Mouse (Mus musculus): ENCODE data around the gene Plekhb2. TPM values are rescaled to one million over a fixed set of nuclear protein-coding genes. Genes with fewer than 3 reads are reported as not detected.
A peak's percentile ranks its signal among the peaks of the same experiment; 100 is the strongest.

Plekhb2 gene
- polyA plus RNA-seq, 1 experiment from 2014 or later = 79.5 TPM

DNA sequence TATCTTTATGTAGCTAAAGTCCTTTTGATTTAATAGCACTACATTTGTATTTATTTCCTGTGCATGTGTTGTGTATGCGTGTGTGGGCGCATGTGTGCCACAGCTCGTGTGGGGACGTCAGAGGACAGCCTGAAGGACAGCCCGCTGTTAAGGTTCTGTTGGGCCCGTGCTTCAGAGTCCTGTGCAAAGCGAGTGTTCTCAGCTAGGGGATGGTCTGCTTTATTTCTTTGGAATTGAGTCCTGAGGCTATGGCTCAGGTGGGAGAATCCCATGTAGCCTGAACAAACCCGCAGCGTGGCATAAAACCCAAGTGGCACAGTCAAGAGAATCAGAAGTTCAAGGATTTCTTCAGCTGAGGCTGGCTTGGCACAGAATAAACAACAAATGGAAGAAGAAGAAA lies 21.4 kb downstream of the Plekhb2 start:
- Histone ChIP-seq H3K9ac (no peak overlapping the region), H3K36me3 (peaks cover 71% of the 10 kb centered on the region), H3K9me3 (no peaks in the 10 kb centered on the region), H3K4me2 (no peak overlapping the region), H3K27ac (replicated peaks) (no peak overlapping the region), H3K27me3 (no peaks in the 10 kb centered on the region), H3K4me3 (no peak overlapping the region), H3K4me1 (replicated peaks) (no peaks in the 10 kb centered on the region)
- 94% methylated on average over 9 of the region's 9 CpGs for WGBS
- no peak for ATAC-seq (ENCODE audit: low FRiP score, low read depth)

DNA sequence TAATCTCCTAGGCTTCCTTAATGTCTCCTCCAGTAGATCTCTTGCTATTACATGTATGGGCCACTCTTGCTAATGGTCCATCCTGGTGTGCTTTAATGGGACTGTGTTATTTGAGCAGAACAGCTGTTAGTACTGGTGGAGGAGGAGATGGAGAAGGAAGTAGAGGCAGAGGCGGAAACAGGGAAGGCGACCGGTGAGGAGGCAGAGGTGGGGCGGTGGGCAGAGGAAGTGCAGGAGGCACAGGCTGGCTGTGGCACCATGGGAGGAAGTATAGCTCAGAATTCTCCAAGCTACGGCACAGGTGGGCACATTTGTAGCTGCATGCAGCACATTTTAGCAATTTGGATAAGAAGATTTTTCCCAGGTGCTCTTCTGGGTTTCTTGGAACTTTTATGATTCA lies 23.8 kb downstream of the Plekhb2 start:
- Histone ChIP-seq H3K9ac (no peak overlapping the region), H3K9me3 (no peaks in the 10 kb centered on the region), H3K27ac (replicated peaks) (no peak overlapping the region), H3K4me2 (no peak overlapping the region), H3K36me3 (peaks cover 64% of the 10 kb centered on the region), H3K4me1 (replicated peaks) (no peaks in the 10 kb centered on the region), H3K4me3 (no peak overlapping the region), H3K27me3 (no peaks in the 10 kb centered on the region)
- 90% methylated on average over 5 of the region's 5 CpGs for WGBS
- ATAC-seq (ENCODE audit: low FRiP score, low read depth) = no peak

DNA sequence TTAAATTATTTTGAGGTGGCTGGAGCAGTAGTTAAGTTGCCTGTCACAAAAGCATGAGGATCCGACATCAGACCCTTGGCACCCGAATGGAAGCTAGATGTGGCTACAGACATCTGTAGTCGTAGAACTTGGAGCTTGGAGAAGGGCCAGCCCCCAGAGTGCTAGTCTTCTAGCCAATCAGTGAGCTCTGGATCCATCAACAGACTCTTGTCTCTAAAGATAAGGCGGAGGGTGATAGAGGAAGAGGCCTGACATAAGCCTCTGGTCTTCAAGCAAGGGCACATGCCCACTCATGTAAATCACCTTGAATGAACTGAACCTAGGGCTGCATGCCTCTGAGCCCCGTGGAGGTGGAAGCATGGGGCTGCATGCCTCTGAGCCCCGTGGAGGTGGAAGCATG lies 29.8 kb downstream of the Plekhb2 start:
- H3K27me3 ChIP-seq = no peaks in the 10 kb centered on the region
- WGBS = 90% methylated on average over 6 of the region's 6 CpGs
- H3K4me2 ChIP-seq = no peak overlapping the region
- ATAC-seq (ENCODE audit: low FRiP score, low read depth) = no peak
- no peaks in the 10 kb centered on the region for H3K4me1 ChIP-seq (replicated peaks)
- H3K4me3 ChIP-seq = no peak overlapping the region
- no peak overlapping the region for H3K9ac ChIP-seq
- no peaks in the 10 kb centered on the region for H3K9me3 ChIP-seq
- H3K27ac ChIP-seq (replicated peaks) = no peak overlapping the region
- peaks cover 34% of the 10 kb centered on the region for H3K36me3 ChIP-seq

DNA sequence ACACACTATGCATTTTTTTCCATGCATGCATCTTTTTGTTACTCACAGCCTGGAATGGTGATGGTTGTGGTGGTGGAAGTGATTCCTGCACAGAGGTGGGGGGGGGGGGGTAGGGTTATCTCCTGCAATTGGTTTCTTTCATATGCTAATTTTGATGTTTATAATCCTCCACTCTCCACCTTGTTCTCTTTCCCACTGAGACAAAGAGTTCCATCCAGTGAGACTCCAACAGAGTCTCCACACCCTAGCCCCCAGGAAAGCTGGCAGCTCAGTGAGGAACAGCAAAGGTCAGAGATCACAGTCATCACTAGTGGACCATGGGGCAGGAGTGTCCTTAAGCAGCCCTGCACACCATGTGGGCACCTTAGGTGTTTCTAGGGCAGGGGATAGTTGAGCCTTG lies 34.0 kb downstream of the Plekhb2 start:
- ATAC-seq (ENCODE audit: low FRiP score, low read depth) = no peak
- H3K4me3 ChIP-seq = no peak overlapping the region

DNA sequence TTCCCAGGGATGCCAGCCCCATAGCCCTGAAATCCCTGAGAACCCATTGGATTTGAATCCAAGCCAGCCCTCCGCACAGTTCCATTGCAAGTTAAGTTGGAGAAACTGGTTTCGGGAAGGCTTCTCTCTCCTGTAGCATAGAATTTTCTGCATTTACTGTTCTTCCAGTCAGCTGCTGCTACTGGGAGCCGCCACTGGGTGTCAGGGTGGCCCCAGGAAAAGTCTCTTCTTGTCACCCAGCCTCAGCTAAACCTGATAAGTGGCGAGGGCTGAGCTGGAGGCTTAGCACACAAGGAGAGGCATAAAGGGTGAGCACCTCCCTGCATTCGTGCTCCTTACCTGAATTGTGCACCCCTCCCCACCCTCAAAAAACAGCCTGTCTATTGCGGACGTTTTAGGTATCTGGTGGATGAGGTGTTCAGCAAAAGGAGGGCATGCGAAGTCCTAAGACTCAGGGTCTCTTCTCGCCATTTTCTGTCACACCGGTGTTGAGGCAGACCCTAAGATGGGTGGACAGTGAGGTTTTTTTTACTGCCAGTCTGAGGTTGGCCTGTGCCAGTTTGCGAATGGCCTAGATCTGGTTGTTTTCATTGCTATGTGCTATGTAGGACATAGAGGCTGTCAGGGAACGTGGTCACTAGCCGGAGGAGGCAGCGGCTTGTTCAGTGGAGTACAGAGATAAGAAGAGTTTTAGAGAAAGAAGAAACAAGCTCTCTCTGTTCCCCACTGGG lies 41.9 kb downstream of the Plekhb2 start:
- 0 out of 2 replicates have a peak, but pooled peaks cover 3% of the 10 kb centered on the region for H3K4me1 ChIP-seq (replicated peaks)
- no peak overlapping the region for H3K27ac ChIP-seq (replicated peaks)
- 57% methylated on average over 14 of the region's 14 CpGs for WGBS
- no peak overlapping the region for H3K4me3 ChIP-seq
- no peak overlapping the region for H3K4me2 ChIP-seq
- ATAC-seq (ENCODE audit: low FRiP score, low read depth) = peak; percentile 89
- H3K9ac ChIP-seq = no peak overlapping the region
- no peaks in the 10 kb centered on the region for H3K36me3 ChIP-seq
- H3K27me3 ChIP-seq = no peaks in the 10 kb centered on the region
- H3K9me3 ChIP-seq = no peaks in the 10 kb centered on the region

More for the DNA sequence above, 34.0 kb downstream of the Plekhb2 start:
- Histone ChIP-seq H3K9me3 (no peaks in the 10 kb centered on the region), H3K27me3 (no peaks in the 10 kb centered on the region), H3K36me3 (peaks cover 15% of the 10 kb centered on the region), H3K4me2 (no peak overlapping the region), H3K4me1 (replicated peaks) (no peaks in the 10 kb centered on the region), H3K27ac (replicated peaks) (no peak overlapping the region), H3K9ac (no peak overlapping the region)

DNA sequence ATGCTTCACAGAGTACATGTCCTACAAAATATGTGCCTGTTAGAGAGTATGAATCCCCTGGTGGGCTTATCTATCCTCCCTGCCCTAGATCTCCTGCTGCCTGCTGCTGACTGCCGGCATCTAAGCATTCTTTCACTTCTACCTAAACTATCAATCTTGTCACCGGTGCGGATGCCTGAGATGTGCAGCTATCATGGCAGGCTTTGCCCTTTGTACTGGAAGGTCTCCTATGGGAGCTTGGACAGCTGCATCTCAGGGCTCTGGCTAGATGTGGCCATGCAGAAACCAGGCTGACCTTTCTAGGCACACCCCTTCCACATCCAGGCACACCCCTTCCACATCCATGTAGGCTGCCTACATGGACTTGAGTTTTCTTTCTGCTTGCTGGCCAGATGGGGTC lies 42.7 kb downstream of the Plekhb2 start:
- 0 out of 2 replicates have a peak, but pooled peaks cover 3% of the 10 kb centered on the region for H3K4me1 ChIP-seq (replicated peaks)
- H3K9me3 ChIP-seq = no peaks in the 10 kb centered on the region
- 0 out of 2 replicates have a peak, but pooled peaks have one; percentile 23 for ATAC-seq (ENCODE audit: low FRiP score, low read depth)
- H3K4me2 ChIP-seq = no peak overlapping the region
- H3K36me3 ChIP-seq = no peaks in the 10 kb centered on the region
- WGBS = 76% methylated on average over 3 of the region's 3 CpGs
- no peak overlapping the region for H3K27ac ChIP-seq (replicated peaks)
- H3K27me3 ChIP-seq = no peaks in the 10 kb centered on the region
- H3K9ac ChIP-seq = no peak overlapping the region
- H3K4me3 ChIP-seq = no peak overlapping the region

DNA sequence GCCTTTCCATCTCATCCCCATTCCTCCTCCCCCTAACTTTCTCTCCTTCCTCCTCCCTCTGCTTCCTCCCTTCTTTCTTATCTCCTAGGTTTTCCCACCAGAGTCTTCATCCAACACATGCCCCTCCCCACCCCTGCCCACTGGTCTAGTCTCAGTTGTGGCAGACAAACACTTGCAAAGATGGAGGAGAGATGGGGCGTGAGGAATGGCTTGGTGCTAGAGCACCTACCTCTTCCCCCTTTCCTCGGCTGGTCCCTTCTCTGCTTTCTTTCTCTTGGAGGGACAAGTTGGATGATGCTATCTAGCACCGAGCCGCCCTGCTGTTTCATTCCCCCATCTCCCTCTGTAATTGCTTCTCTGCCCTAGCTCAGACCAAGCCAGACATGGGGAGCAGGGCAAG lies 43.6 kb downstream of the Plekhb2 start:
- H3K9me3 ChIP-seq = no peaks in the 10 kb centered on the region
- no peak overlapping the region for H3K9ac ChIP-seq
- WGBS = 91% methylated on average over 4 of the region's 4 CpGs
- no peaks in the 10 kb centered on the region for H3K27me3 ChIP-seq
- no peaks in the 10 kb centered on the region for H3K36me3 ChIP-seq
- no peak overlapping the region for H3K4me3 ChIP-seq
- H3K4me2 ChIP-seq = no peak overlapping the region
- no peak for ATAC-seq (ENCODE audit: low FRiP score, low read depth)
- 0 out of 2 replicates have a peak, but pooled peaks cover 3% of the 10 kb centered on the region for H3K4me1 ChIP-seq (replicated peaks)
- H3K27ac ChIP-seq (replicated peaks) = no peak overlapping the region

DNA sequence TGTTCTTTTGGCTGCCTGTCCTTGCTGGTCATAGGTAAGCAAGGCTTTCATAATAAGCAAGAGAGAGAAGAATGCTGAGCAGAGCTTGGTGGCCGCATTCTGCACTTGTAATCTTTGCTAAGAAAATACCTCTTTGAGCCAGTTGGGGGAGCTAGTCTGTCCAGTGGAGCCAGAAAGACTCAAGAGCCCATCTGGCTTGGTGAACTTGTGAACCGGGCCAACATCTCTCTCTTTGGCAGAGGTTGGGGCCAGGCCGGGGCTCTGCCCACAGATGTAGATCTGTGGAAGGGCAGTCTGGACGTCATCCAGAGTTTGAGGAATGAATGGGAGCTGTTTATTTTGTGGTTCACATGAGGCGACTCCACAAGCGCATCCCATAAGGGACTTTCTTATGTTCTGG lies 44.1 kb downstream of the Plekhb2 start:
- no peak overlapping the region for H3K4me2 ChIP-seq
- H3K9ac ChIP-seq = no peak overlapping the region
- H3K4me3 ChIP-seq = no peak overlapping the region
- 0 out of 2 replicates have a peak, but pooled peaks cover 3% of the 10 kb centered on the region for H3K4me1 ChIP-seq (replicated peaks)
- no peak for ATAC-seq (ENCODE audit: low FRiP score, low read depth)
- H3K27ac ChIP-seq (replicated peaks) = no peak overlapping the region
- no peaks in the 10 kb centered on the region for H3K36me3 ChIP-seq
- H3K9me3 ChIP-seq = no peaks in the 10 kb centered on the region
- WGBS = 81% methylated on average over 6 of the region's 6 CpGs
- no peaks in the 10 kb centered on the region for H3K27me3 ChIP-seq

DNA sequence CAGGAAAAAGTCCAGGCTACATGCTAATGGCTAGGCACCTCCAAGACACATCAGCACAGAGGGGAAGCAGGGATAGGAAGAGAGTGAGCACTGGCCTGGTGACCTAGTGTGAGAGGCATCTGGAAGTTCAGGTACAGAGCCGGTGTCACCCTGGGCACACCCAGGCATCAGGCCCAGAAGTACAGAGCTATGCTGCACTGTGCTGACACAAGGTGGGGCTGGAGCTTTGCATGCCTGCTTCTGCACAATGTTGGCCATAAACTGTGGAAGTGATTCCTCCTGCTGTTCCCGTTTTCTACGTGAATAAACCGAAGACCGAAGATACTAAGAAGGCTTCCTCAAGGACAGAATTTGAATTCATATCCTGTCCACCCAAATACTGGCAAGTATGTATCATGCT lies 46.3 kb downstream of the Plekhb2 start:
- 81% methylated on average over 5 of the region's 5 CpGs for WGBS
- no peak for ATAC-seq (ENCODE audit: low FRiP score, low read depth)
- H3K4me3 ChIP-seq = no peak overlapping the region

DNA sequence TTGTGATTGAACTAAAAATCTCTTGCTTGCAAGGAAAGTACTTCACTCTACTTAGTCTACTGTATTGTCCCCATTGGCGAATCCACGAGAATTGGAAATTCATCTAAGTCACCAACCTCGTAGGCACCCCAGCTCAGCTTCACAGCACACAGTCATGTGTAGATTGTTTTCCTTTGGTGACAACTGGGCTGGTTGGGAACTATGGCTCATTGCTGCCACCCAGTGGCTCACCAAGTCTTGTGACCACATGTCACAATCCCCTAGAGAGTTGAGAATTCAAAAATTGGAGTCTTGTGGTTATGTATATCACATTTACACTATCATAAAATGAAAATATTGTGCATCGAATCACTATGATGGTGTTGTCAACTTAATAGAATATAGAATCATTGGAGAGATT lies 47.1 kb downstream of the Plekhb2 start:
- H3K36me3 ChIP-seq = no peaks in the 10 kb centered on the region
- WGBS = 61% methylated on average over 4 of the region's 4 CpGs
- ATAC-seq (ENCODE audit: low FRiP score, low read depth) = no peak

More for the DNA sequence above, 46.3 kb downstream of the Plekhb2 start:
- Histone ChIP-seq H3K9me3 (no peaks in the 10 kb centered on the region), H3K27ac (replicated peaks) (no peak overlapping the region), H3K4me2 (no peak overlapping the region), H3K27me3 (no peaks in the 10 kb centered on the region), H3K9ac (no peak overlapping the region), H3K4me1 (replicated peaks) (0 out of 2 replicates have a peak, but pooled peaks cover 3% of the 10 kb centered on the region), H3K36me3 (no peaks in the 10 kb centered on the region)

DNA sequence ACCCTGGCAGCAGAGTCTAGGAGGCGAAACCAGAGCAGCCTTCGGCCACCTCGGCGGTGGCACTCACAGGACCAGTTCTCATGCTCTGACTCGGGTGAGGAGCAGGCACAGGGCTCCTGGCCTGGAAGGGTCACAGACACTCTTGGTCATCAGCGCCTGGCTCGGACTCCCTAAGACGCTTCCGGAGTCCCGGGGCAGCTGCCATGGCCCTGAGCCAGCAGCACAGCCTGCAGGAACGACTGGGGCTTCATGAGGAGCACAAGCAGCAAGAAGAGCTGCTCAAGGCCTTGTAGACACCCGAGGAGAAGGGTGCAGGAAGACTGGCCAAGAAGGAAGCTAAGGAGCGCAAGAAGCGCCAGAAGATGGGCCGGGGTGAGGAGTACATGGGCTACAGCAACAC lies 78.9 kb downstream of the Plekhb2 start:
- 93% methylated on average over 15 of the region's 15 CpGs for WGBS
- no peaks in the 10 kb centered on the region for H3K36me3 ChIP-seq
- no peak overlapping the region for H3K4me3 ChIP-seq
- ATAC-seq (ENCODE audit: low FRiP score, low read depth) = no peak
- no peak overlapping the region for H3K4me2 ChIP-seq
- H3K9ac ChIP-seq = no peak overlapping the region
- H3K27ac ChIP-seq (replicated peaks) = no peak overlapping the region
- H3K9me3 ChIP-seq = peaks cover 10% of the 10 kb centered on the region; the same call in 1 of the 2 replicates
- no peaks in the 10 kb centered on the region for H3K4me1 ChIP-seq (replicated peaks)
- H3K27me3 ChIP-seq = no peaks in the 10 kb centered on the region

More for the DNA sequence above, 47.1 kb downstream of the Plekhb2 start:
- Histone ChIP-seq H3K9ac (no peak overlapping the region), H3K27me3 (no peaks in the 10 kb centered on the region), H3K4me2 (no peak overlapping the region), H3K27ac (replicated peaks) (no peak overlapping the region), H3K9me3 (no peaks in the 10 kb centered on the region), H3K4me3 (no peak overlapping the region), H3K4me1 (replicated peaks) (0 out of 2 replicates have a peak, but pooled peaks cover under 1% of the 10 kb centered on the region)
